Mouse (Mus musculus): Measurements from ENCODE around the gene Cyba. TPM values are rescaled to one million over a fixed set of nuclear protein-coding genes. Genes with fewer than 3 reads are reported as not detected.

Cyba gene
- total and polyA plus RNA-seq, 2 experiments = 13.9 to 34.2 TPM

DNA sequence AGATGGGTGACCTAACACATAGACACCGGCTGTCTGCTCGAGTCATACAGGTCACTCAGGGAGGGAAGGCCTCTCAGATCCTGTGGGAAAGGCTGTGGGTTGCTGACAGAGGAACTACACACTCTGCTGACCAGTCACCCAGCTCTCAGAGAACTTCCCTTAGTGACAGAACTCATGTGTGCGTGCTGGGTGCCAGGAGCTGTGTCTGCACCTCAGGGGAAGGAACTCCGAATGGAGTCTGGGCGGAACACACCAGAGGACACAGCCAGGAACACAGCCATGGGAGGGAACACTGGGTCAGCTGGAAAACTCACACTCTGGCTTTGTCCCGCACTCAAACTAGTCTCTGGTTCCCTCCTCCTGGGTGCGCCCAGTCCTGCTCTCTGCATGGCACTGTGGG lies 25.1 kb downstream of the Cyba start:
- Histone ChIP-seq H3K4me3 (ENCODE audit: insufficient read depth, low read depth, low read length) (no peak overlapping the region), H3K27me3 (ENCODE audit: control insufficient read depth, insufficient read depth, low read length) (no peaks in the 10 kb centered on the region), H3K36me3 (ENCODE audit: control insufficient read depth, insufficient read depth, low read length) (peaks cover 48% of the 10 kb centered on the region), H3K27ac (replicated peaks; ENCODE audit: insufficient read depth, low read depth, low read length) (no peak overlapping the region), H3K9ac (ENCODE audit: low read depth, low read length) (no peak overlapping the region), H3K4me1 (ENCODE audit: control insufficient read depth, insufficient read depth, low read length) (peaks cover 9% of the 10 kb centered on the region), H3K79me2 (ENCODE audit: control insufficient read depth, insufficient read depth, low read length) (no peaks in the 10 kb centered on the region; the same call in 1 of the 2 replicates)
- peak; percentile 18 for DNase-seq (ENCODE audit: extremely low read depth, low read depth, low spot score)
- whole genome bisulfite sequencing = 92% methylated on average over 7 of the region's 7 CpGs
- no peak for TF ChIP-seq CTCF (IDR thresholded peaks at IDR 0.05; ENCODE audit: low read depth, low read length)
- no peak for TF ChIP-seq POLR2A (IDR thresholded peaks at IDR 0.05; ENCODE audit: extremely low read depth, insufficient read depth, low read length)

DNA sequence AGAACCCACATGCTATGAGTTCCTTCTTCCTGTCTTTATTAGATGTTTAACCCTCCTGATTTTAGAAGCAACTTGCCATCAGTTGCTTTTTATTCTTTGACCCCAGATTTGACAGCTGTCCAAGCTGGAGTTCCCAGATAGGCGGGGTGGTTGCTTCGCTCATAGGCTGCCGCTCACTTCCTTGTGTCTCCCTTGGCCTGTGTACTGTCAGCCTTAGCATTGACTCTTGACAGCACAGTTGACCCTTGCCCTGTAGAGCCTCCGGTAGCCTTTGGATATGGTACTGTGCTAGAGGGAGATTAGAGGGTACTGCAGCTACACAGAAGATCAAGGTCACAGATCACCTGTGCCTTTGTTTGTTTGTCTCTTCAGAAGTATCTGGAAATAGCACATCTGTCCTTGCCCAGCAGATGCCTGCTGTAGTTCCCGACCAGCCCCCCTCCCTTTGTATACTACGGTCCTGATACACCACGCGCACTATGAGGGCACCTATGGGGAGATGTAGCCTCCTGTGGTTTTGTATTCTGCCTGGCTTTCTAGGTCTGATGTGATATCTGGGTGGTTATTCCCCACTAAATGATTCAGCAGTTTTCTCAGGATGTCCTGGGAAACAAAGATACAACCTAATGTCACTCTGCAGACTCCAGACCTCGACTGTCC lies 27.5 kb downstream of the Cyba start:
- H3K36me3 ChIP-seq (ENCODE audit: control insufficient read depth, insufficient read depth, low read length) = peaks cover 57% of the 10 kb centered on the region

DNA sequence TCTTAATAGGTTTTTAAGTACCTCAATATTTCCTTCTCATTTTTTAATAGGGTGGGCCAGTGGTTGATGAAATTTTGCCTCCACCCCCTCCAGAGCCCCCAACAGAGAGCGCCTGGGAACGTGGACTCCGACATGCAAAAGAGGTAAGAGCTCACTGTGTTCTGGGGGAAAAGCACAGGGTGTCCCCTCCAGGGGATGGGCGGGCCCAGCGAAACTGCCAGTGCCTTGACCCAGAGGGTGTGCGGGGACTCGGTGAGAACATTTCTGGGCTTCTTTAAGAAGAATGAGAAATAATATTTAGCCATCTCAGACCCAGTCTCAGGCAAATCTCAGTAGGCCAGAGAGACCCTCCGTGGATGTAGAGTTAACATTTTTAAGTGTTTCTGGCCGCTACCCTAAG lies 34.5 kb downstream of the Cyba start:
- Histone ChIP-seq H3K79me2 (ENCODE audit: control insufficient read depth, insufficient read depth, low read length) (no peaks in the 10 kb centered on the region; the same call in 1 of the 2 replicates), H3K27me3 (ENCODE audit: control insufficient read depth, insufficient read depth, low read length) (no peaks in the 10 kb centered on the region), H3K9ac (ENCODE audit: low read depth, low read length) (no peak overlapping the region), H3K36me3 (ENCODE audit: control insufficient read depth, insufficient read depth, low read length) (peaks cover 59% of the 10 kb centered on the region), H3K4me1 (ENCODE audit: control insufficient read depth, insufficient read depth, low read length) (no peaks in the 10 kb centered on the region), H3K27ac (replicated peaks; ENCODE audit: insufficient read depth, low read depth, low read length) (no peak overlapping the region), H3K4me3 (ENCODE audit: insufficient read depth, low read depth, low read length) (no peak overlapping the region)
- TF ChIP-seq CTCF (IDR thresholded peaks at IDR 0.05; ENCODE audit: low read depth, low read length) (no peak), POLR2A (IDR thresholded peaks at IDR 0.05; ENCODE audit: extremely low read depth, insufficient read depth, low read length) (no peak)
- no peak for DNase-seq (ENCODE audit: extremely low read depth, low read depth, low spot score)
- WGBS = 96% methylated on average over 9 of the region's 9 CpGs

More for the DNA sequence above, 27.5 kb downstream of the Cyba start:
- Histone ChIP-seq H3K4me3 (ENCODE audit: insufficient read depth, low read depth, low read length) (no peak overlapping the region), H3K27me3 (ENCODE audit: control insufficient read depth, insufficient read depth, low read length) (no peaks in the 10 kb centered on the region), H3K79me2 (ENCODE audit: control insufficient read depth, insufficient read depth, low read length) (no peaks in the 10 kb centered on the region; the same call in 1 of the 2 replicates), H3K4me1 (ENCODE audit: control insufficient read depth, insufficient read depth, low read length) (peaks cover 9% of the 10 kb centered on the region), H3K9ac (ENCODE audit: low read depth, low read length) (no peak overlapping the region), H3K27ac (replicated peaks; ENCODE audit: insufficient read depth, low read depth, low read length) (no peak overlapping the region)
- 38% methylated on average over 9 of the region's 9 CpGs for WGBS
- DNase-seq (ENCODE audit: extremely low read depth, low read depth, low spot score) = peak; percentile 79
- TF ChIP-seq POLR2A (IDR thresholded peaks at IDR 0.05; ENCODE audit: extremely low read depth, insufficient read depth, low read length) = no peak
- TF ChIP-seq CTCF (IDR thresholded peaks at IDR 0.05; ENCODE audit: low read depth, low read length) = no peak

DNA sequence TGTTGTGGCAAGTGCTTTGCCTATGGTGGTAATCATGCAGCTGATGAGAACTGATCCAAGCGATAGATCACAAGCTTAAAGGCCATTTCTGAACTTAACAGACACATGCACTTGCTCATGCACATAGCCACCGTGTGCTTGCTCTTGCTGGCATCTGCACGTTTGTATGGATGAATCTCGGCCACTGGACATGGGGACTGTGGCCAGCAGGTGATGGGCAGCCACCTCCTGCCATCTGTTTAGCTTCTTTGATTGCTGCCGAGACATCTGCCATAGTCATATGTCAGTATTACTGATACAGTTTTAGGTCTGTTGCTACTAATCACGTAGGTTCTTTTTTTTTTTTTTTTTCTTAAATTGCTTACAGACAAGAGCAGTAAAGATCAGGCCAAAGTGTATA lies 37.4 kb downstream of the Cyba start:
- Histone ChIP-seq H3K27ac (replicated peaks; ENCODE audit: insufficient read depth, low read depth, low read length) (no peak overlapping the region), H3K4me3 (ENCODE audit: insufficient read depth, low read depth, low read length) (no peak overlapping the region), H3K79me2 (ENCODE audit: control insufficient read depth, insufficient read depth, low read length) (no peaks in the 10 kb centered on the region; the same call in 1 of the 2 replicates), H3K4me1 (ENCODE audit: control insufficient read depth, insufficient read depth, low read length) (no peaks in the 10 kb centered on the region), H3K9ac (ENCODE audit: low read depth, low read length) (no peak overlapping the region), H3K36me3 (ENCODE audit: control insufficient read depth, insufficient read depth, low read length) (peaks cover 48% of the 10 kb centered on the region), H3K27me3 (ENCODE audit: control insufficient read depth, insufficient read depth, low read length) (no peaks in the 10 kb centered on the region)
- no peak for DNase-seq (ENCODE audit: extremely low read depth, low read depth, low spot score)
- WGBS = 85% methylated on average over 6 of the region's 6 CpGs
- no peak for TF ChIP-seq CTCF (IDR thresholded peaks at IDR 0.05; ENCODE audit: low read depth, low read length)
- TF ChIP-seq POLR2A (IDR thresholded peaks at IDR 0.05; ENCODE audit: extremely low read depth, insufficient read depth, low read length) = no peak

DNA sequence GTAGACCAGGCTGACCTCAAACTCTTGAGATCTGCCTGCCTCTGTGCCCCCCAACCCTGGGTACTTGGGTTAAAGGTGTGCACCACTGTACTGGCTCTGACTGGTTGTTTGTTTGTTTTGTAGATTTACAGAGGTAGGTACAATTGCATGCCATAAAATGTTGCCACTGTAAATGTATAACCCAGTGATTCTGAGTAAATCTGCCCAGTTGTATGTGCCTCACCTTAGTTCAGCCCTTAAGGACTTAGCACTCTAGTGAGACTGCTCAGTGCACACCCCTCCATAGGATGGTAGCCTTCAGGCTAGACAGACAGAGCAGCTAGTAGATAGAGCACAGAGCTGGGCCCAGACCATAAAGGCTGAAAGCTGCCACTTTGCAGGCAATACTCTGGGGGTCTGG lies 39.0 kb downstream of the Cyba start:
- Histone ChIP-seq H3K27me3 (ENCODE audit: control insufficient read depth, insufficient read depth, low read length) (no peaks in the 10 kb centered on the region), H3K9ac (ENCODE audit: low read depth, low read length) (no peak overlapping the region), H3K4me3 (ENCODE audit: insufficient read depth, low read depth, low read length) (no peak overlapping the region), H3K27ac (replicated peaks; ENCODE audit: insufficient read depth, low read depth, low read length) (no peak overlapping the region), H3K4me1 (ENCODE audit: control insufficient read depth, insufficient read depth, low read length) (no peaks in the 10 kb centered on the region), H3K36me3 (ENCODE audit: control insufficient read depth, insufficient read depth, low read length) (peaks cover 50% of the 10 kb centered on the region), H3K79me2 (ENCODE audit: control insufficient read depth, insufficient read depth, low read length) (peaks cover 5% of the 10 kb centered on the region; the same call in 1 of the 2 replicates)
- TF ChIP-seq CTCF (IDR thresholded peaks at IDR 0.05; ENCODE audit: low read depth, low read length) = no peak
- TF ChIP-seq POLR2A (IDR thresholded peaks at IDR 0.05; ENCODE audit: extremely low read depth, insufficient read depth, low read length) = no peak
- no peak for DNase-seq (ENCODE audit: extremely low read depth, low read depth, low spot score)

DNA sequence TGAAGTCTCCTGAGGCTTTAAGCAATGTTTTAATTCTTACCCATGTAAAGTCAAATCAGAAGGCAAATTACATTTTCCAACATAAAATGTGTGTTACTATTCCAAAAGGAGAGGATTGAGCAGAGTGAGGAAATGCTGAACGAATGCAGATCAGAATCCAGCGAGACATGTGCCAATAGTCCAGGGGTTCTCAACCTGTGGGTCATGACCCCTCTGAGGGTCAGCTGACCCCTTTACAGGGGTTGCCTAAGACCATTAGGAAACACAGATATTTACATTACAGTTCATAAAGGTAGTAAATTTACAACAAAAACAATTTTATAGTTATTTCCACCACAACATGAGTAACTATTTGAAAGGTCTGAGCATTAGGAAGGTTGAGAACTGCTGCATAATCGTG lies 42.0 kb downstream of the Cyba start:
- Histone ChIP-seq H3K79me2 (ENCODE audit: control insufficient read depth, insufficient read depth, low read length) (peaks cover 8% of the 10 kb centered on the region; the same call in 1 of the 2 replicates), H3K36me3 (ENCODE audit: control insufficient read depth, insufficient read depth, low read length) (peaks cover 46% of the 10 kb centered on the region), H3K27ac (replicated peaks; ENCODE audit: insufficient read depth, low read depth, low read length) (no peak overlapping the region), H3K4me3 (ENCODE audit: insufficient read depth, low read depth, low read length) (no peak overlapping the region), H3K4me1 (ENCODE audit: control insufficient read depth, insufficient read depth, low read length) (0 out of 2 replicates have a peak, but pooled peaks cover 1% of the 10 kb centered on the region), H3K9ac (ENCODE audit: low read depth, low read length) (no peak overlapping the region), H3K27me3 (ENCODE audit: control insufficient read depth, insufficient read depth, low read length) (no peaks in the 10 kb centered on the region)
- TF ChIP-seq POLR2A (IDR thresholded peaks at IDR 0.05; ENCODE audit: extremely low read depth, insufficient read depth, low read length) (no peak), CTCF (IDR thresholded peaks at IDR 0.05; ENCODE audit: low read depth, low read length) (no peak)
- WGBS = 15% methylated on average over 3 of the region's 3 CpGs
- DNase-seq (ENCODE audit: extremely low read depth, low read depth, low spot score) = peak; percentile 57
